Mouse (Mus musculus) stomach, embryonic 16.5 days (tissue): Measurements from ENCODE around the gene U2af2. TPM values are rescaled to one million over a fixed set of nuclear protein-coding genes. Genes with fewer than 3 reads are reported as not detected.

Source experiments
- ATAC-seq: fragments of 200-750 bp; cut with Nextera tagmentation; 2 replicates; pipeline ENCODE4 v1.8.0; 2017; ENCODE audit warnings: moderate number of reproducible peaks, moderate TSS enrichment; ENCODE audit not compliant: insufficient read depth, low FRiP score
- H3K27ac ChIP-seq: fragments of 300-500 bp; sonication (generic); 2 replicates; pipeline ENCODE4 v1.5.1; 2014; ENCODE audit warnings: low read length
- H3K27me3 ChIP-seq: fragments of 300-500 bp; sonication (generic); 2 replicates; pipeline ENCODE4 v1.6.1; 2014; ENCODE audit warnings: low read length, control low read depth, mixed read lengths; ENCODE audit not compliant: control insufficient read depth, insufficient read depth
- H3K36me3 ChIP-seq: fragments of 300-500 bp; sonication (generic); 2 replicates; pipeline ENCODE4 v1.6.1; 2014; ENCODE audit warnings: low read length; ENCODE audit not compliant: control insufficient read depth, insufficient read depth
- H3K4me1 ChIP-seq: fragments of 300-500 bp; sonication (generic); 2 replicates; pipeline ENCODE4 v1.6.1; 2014; ENCODE audit warnings: low read length, control low read depth, mixed read lengths; ENCODE audit not compliant: control insufficient read depth, insufficient read depth
- H3K4me2 ChIP-seq: fragments of 300-500 bp; sonication (generic); 2 replicates; pipeline ENCODE4 v1.6.1; 2014; ENCODE audit warnings: low read depth, low read length, mixed read lengths
- H3K4me3 ChIP-seq: fragments of 300-500 bp; sonication (generic); replicated peaks from 2 replicates; pipeline ENCODE4 v1.5.1; 2014; ENCODE audit warnings: mild to moderate bottlenecking, low read length
- H3K9ac ChIP-seq: fragments of 300-500 bp; sonication (generic); 2 replicates; pipeline ENCODE4 v1.6.1; 2014; ENCODE audit warnings: low read length
- H3K9me3 ChIP-seq: fragments of 300-500 bp; sonication (generic); replicated peaks from 2 replicates; pipeline ENCODE4 v1.6.1; 2016; ENCODE audit warnings: low read length, control low read depth; ENCODE audit not compliant: control insufficient read depth
- WGBS: fragments of 180-500 bp; shearing (Covaris S2); extraction: QIAGEN DNeasy Blood & Tissue Kit; methylation state at CpG from one replicate; pipeline ENCODE4 v1.1.7; 2014; 5-methylcytosine and 5-hydroxymethylcytosine counted together
- polyA plus RNA-seq: library from polyadenylated mRNA; unstranded; fragments of >200 nt; fragmentation: Nextera tagmentation; extraction: Ambion mirVana; gene quantifications from 2 replicates; pipeline ENCODE4 v1.2.1, GENCODE M21; 2015

U2af2 gene
- polyA plus RNA-seq = 76.3 and 81.1 TPM in 2 replicates

DNA sequence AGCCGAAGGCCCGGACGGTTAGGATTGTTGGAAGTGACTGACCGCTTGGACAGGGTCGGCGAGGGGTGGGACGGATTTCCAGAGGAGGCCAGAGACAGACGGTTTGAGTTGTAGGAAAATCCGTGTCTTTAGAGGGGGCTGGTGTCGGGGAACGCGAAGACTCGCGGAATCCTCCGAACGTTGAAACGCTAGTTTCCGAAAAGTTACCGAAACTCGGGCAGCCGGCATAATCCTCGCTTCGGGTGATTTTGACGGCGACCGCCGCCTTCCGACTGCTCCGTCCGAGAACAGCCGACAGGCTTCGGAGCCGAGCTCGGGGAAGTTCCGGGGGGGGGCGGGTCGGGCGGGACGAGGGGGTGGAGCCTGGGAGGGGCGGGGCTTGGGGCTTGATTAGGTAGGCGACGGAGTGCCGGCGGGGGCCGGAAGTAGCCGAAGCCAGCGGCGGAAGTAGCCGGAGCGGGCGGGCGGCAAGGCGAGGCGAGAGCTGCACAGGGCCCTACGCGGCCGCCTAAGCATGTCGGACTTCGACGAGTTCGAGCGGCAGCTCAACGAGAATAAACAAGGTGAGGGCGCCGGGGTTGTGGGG lies at the start of gene U2af2:
Gene U2af2, plus strand, starts transcription at position 370 of the 586 bp plus-strand sequence.
- WGBS = under 1% methylated on average over 53 of the region's 65 CpGs
- H3K9me3 ChIP-seq = no peaks in the 10 kb centered on the region
- H3K27me3 ChIP-seq = 0 out of 2 replicates have a peak, but pooled peaks cover 1% of the 10 kb centered on the region
- H3K9ac ChIP-seq = peak within 1 kb of the TSS; percentile 96
- H3K4me3 ChIP-seq = peak within 1 kb of the TSS; percentile 88
- no peaks in the 10 kb centered on the region for H3K36me3 ChIP-seq
- peak within 1 kb of the TSS; percentile 95 for H3K4me2 ChIP-seq
- peak; percentile 85 for ATAC-seq
- H3K27ac ChIP-seq = peak within 1 kb of the TSS; percentile 100
- H3K4me1 ChIP-seq = peaks cover 25% of the 10 kb centered on the region

DNA sequence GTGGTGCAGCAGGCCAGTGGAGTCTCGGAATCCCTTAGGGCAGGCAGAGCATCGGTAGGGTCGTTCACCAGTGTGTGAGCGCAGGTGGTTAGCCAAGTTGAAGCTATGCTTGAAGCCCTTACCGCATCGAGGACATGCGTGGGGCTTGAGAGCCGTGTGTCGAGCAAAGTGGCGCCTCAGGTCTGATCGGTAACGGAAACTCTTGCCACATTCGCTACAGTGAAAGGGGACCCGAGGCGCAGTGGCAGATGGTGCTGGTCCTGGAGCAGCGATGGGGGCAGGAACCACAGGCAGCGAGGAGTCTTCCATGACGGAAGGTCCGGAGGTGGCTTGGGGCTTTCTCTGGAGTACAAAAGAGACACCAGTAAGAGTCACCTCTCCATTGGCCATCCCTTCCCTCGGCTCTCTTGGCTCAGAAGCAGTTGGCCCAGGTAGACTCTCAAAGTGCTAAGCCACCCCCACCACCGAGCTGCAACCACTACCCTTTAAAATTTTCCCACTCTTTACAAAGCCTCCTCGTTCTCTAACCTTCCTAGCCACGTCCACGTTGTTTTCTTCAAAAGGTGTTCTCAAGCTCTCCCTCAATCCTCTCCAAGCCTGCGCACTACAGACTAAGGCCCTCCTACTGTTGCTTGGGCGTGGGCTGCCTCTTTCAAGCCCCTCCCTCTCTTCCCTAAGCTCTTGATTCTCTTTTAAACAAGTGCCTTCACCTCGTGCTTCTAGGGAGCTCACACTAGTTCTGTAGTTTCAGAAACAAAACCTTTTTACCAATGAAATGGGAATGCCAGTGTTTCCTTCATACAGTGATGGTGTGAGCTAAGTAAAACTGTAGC lies 49.0 kb upstream of the U2af2 start:
- ATAC-seq = no peak
- H3K36me3 ChIP-seq = peaks cover 46% of the 10 kb centered on the region
- H3K4me1 ChIP-seq = peaks cover 5% of the 10 kb centered on the region
- 0 out of 2 replicates have a peak, but pooled peaks cover 2% of the 10 kb centered on the region for H3K9me3 ChIP-seq
- peak overlapping the region; percentile 55 for H3K4me2 ChIP-seq
- no peak overlapping the region for H3K9ac ChIP-seq
- 0 out of 2 replicates have a peak overlapping the region, but pooled peaks have one; percentile 83 for H3K4me3 ChIP-seq
- H3K27ac ChIP-seq = no peak overlapping the region
- no peaks in the 10 kb centered on the region for H3K27me3 ChIP-seq
- WGBS = 87% methylated on average over 27 of the region's 27 CpGs

DNA sequence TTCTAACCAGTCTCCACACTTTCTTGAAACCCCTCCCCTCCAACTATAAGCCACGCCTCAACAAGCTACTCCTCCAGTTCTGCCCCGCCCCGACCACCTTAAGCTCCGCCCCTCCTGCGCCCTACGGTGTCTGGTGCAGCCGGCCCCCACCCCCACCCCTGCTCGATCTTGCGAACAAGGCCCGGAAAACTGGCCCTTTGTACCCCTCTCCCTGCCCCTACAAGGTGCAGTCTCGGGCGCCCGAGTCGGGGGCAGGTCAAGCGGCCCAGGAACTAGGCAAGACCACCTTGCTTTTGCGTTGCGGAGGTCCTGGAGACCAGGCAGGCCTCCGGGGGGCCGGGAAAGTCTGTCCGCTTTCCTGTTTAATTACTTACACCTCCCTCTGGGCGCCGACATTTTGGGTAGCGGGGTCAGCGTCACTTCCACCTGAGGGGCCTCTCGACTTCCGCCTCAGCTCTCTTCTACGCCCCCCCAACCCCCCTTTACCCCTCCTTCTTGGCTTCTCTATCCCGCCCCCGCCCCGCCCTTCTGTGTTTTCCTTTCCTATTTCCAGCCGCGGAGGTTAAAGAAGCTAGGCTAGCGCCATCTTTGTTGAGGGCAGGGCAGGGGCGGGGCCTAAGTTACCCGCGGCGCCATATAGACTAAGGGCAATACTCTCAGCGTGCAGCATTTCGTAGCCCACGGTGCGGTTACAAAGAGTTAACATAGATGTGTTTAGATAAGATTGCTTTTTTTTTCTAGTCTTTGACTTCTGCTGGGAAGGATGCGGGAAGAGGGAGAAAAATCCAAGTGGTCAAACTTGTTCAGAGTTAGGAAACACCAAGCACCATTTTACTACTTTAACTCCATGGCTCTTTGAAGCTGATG lies 47.5 kb upstream of the U2af2 start, which contains the start of the genes Zfp524 and Fiz1:
Gene Zfp524, plus strand, starts transcription at position 165 of the 867 bp plus-strand sequence.
Gene Fiz1, minus strand, starts transcription at position 447 of the 867 bp plus-strand sequence.
- Histone ChIP-seq H3K4me2 (peak within 1 kb of the TSS; percentile 63), H3K27me3 (no peaks in the 10 kb centered on the region), H3K9ac (peak within 1 kb of the TSS; percentile 89), H3K9me3 (no peaks in the 10 kb centered on the region), H3K27ac (peak within 1 kb of the TSS; percentile 95), H3K36me3 (peaks cover 30% of the 10 kb centered on the region), H3K4me3 (peak within 1 kb of the TSS; percentile 83), H3K4me1 (peaks cover 9% of the 10 kb centered on the region)
- under 1% methylated on average over 42 of the region's 42 CpGs for WGBS
- peak; percentile 84 for ATAC-seq

DNA sequence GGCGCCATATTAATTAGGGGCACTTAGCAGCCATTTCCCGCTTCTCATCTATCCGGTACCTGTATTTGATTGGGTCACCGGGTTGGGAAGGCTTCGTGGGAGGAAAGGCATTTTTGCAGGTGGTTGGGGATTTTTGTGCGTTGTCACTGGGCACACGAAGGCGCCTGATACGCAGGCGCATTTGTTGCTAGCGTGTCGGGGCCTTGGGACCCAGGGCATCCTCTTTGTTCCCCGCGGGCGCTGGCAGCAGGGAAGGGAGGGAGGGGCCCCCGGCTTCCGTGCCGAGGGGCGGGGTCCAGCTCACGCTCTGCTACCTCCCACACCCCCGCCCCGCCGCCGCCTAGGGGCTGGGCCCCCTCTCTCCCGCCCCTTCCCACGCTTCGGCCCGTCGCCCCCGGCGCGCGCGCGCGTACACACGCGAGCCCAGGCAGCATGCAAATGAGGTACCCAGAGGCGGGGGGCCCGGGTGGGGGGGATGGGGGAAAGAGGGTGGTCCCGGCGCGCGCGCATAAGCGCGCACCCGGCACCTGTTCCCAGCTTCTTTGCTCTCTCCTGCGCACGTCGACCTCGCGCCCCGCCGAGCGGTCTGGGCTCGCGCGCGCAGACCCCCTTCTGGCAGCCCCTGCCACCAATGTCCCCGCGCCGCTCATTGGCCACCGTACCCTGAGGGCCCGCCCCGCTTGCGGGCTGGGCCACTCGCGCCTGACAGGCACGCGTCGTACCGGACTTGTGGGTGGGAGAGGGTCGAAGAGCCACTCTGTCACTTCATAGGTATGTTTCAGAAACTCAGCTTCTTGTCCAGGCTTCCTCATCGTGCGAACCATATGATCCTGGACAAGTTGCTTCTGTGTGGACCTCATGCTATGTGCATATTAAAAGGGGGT lies 46.6 kb upstream of the U2af2 start, which contains the start of gene Gm44973:
Gene Gm44973, plus strand, starts transcription at position 379 of the 884 bp plus-strand sequence.
- Histone ChIP-seq H3K4me2 (peak within 1 kb of the TSS; percentile 63), H3K9ac (peak within 1 kb of the TSS; percentile 89), H3K9me3 (no peaks in the 10 kb centered on the region), H3K4me3 (peak within 1 kb of the TSS; percentile 83), H3K4me1 (peaks cover 10% of the 10 kb centered on the region), H3K27me3 (no peaks in the 10 kb centered on the region), H3K36me3 (peaks cover 22% of the 10 kb centered on the region), H3K27ac (peak within 1 kb of the TSS; percentile 95)
- ATAC-seq = peak; percentile 84
- under 1% methylated on average over 59 of the region's 76 CpGs for WGBS

DNA sequence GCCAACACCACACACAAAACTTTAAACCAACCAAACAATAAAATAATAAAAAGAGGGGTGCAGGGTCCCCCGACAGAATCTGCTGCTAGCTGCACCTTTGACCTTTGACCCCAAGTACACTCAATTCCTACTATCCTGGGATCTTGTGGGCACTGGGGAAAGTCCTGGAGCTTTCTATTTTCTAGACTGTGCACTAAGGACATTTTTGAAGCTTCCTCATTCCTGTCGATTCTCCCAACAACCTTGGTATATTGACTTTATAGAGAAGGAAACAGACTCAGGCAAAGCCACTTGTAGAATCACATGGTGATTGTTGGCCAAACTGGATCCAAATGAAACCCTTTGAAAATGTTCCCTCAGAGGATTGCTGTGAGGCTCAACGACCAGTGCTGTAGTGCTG lies 45.9 kb upstream of the U2af2 start:
- WGBS = 55% methylated on average over 3 of the region's 3 CpGs
- no peaks in the 10 kb centered on the region for H3K9me3 ChIP-seq
- H3K9ac ChIP-seq = peak overlapping the region; percentile 76
- H3K4me3 ChIP-seq = peak overlapping the region; percentile 83
- peaks cover 12% of the 10 kb centered on the region for H3K4me1 ChIP-seq
- peaks cover 16% of the 10 kb centered on the region for H3K36me3 ChIP-seq
- H3K27me3 ChIP-seq = no peaks in the 10 kb centered on the region
- peak overlapping the region; percentile 63 for H3K4me2 ChIP-seq
- no peak for ATAC-seq
- H3K27ac ChIP-seq = peak overlapping the region; percentile 95

DNA sequence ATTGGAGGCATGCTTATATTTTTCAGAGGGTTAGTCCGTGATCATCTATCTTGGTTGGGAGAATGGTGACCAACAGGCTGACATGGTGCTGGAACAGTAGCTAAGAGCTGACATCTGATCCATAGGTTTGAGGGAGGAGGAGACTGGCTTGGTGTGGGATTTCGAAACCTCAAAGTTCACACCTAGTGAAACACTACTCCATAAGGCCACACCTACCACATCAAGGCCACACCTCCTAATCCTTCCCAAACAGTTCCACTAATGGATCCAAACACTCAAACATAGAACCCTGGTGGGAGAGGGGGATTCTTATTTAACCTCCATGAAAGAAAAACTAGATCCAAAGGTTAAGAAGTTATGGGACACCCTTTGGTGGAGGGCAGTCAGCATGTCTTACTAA lies 45.0 kb upstream of the U2af2 start:
- H3K36me3 ChIP-seq = peaks cover 7% of the 10 kb centered on the region
- no peak for ATAC-seq
- H3K4me1 ChIP-seq = peaks cover 20% of the 10 kb centered on the region
- no peaks in the 10 kb centered on the region for H3K9me3 ChIP-seq
- 100% methylated on average over 2 of the region's 2 CpGs for WGBS
- no peaks in the 10 kb centered on the region for H3K27me3 ChIP-seq
- no peak overlapping the region for H3K4me3 ChIP-seq
- H3K9ac ChIP-seq = no peak overlapping the region
- no peak overlapping the region for H3K27ac ChIP-seq
- H3K4me2 ChIP-seq = no peak overlapping the region

DNA sequence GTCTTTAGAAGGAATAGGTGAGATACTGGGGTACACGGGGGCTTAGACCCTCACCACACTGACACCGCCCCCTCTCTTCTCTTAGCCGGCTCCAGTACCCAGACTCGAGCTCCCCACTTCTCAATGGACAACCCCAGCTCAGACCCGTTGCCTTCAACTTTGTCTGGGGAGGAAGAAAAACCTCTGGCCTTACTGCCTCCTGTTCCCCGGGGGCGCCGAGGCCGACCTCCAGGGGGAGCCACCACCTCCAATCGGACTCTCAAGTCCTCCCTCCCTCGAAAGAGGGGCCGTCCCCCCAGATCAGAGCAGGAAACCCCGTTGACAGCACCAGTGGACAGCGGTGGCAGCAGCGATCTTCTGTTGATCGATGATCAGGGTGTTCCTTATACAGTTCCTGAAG lies 44.6 kb upstream of the U2af2 start:
- Histone ChIP-seq H3K4me3 (no peak overlapping the region), H3K27me3 (no peaks in the 10 kb centered on the region), H3K27ac (no peak overlapping the region), H3K9ac (no peak overlapping the region), H3K36me3 (peaks cover 6% of the 10 kb centered on the region), H3K4me1 (peaks cover 20% of the 10 kb centered on the region), H3K9me3 (no peaks in the 10 kb centered on the region), H3K4me2 (no peak overlapping the region)
- 88% methylated on average over 16 of the region's 16 CpGs for WGBS
- ATAC-seq = no peak

DNA sequence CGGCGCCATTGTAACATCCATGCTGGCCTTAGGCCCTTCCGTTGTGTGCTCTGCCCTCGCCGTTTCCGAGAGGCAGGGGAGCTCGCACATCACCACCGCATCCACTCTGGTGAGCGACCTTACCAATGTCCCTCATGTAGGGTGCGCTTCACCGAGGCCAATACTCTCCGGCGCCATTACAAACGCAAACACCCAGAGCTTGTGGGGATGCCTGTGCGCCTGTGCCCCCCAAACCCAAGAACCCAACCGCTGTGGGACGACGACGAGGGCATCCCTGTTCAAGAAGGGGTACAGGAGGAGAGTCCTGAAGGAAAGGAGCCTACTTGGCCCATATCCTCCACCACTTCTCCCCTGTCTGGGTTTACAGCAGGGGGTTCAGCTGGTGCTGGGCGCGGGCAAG lies 44.0 kb upstream of the U2af2 start:
- H3K4me1 ChIP-seq = peaks cover 20% of the 10 kb centered on the region
- no peak overlapping the region for H3K27ac ChIP-seq
- 97% methylated on average over 21 of the region's 21 CpGs for WGBS
- H3K4me2 ChIP-seq = no peak overlapping the region
- no peak for ATAC-seq
- H3K27me3 ChIP-seq = no peaks in the 10 kb centered on the region
- no peak overlapping the region for H3K4me3 ChIP-seq
- H3K36me3 ChIP-seq = peaks cover 6% of the 10 kb centered on the region; the same call in 1 of the 2 replicates
- no peak overlapping the region for H3K9ac ChIP-seq
- no peaks in the 10 kb centered on the region for H3K9me3 ChIP-seq
